Mouse (Mus musculus): ENCODE measurements around the gene Fbxo41. TPM values are rescaled to one million over a fixed set of nuclear protein-coding genes. Genes with fewer than 3 reads are reported as not detected.

The Fbxo41 gene
- polyA plus RNA-seq, 1 experiment from 2014 or later: 4.8 TPM

DNA sequence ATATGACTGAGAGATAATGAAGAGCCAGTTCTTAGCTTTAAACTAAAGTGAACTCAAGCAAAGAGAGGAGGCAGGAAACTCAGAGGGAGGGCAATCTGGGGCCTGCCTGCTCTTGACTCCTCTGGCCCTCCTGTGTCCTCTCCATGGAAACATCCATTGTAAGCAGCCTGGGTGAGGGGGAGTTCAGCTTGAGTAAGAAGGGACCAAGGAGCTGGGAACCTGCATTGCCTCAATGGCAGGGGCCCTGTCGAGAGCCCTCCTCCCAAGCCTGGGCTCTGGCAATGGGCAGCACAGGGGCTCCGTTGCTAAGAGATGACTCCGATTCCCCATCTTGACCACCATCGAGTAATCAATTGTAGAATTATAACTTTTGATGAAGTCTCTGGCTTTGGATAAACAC, 14.3 kb downstream of the Fbxo41 start:
- peaks cover 15% of the 10 kb centered on the region for H3K4me1 ChIP-seq (replicated peaks)
- no peaks in the 10 kb centered on the region for H3K36me3 ChIP-seq
- 49% methylated on average over 4 of the region's 4 CpGs for WGBS
- no peak for ATAC-seq (ENCODE audit: low read depth)
- no peak overlapping the region for H3K9ac ChIP-seq
- H3K27me3 ChIP-seq: peaks cover 36% of the 10 kb centered on the region
- H3K27ac ChIP-seq (replicated peaks): no peak overlapping the region
- no peaks in the 10 kb centered on the region for H3K9me3 ChIP-seq
- H3K4me3 ChIP-seq: no peak overlapping the region
- no peak overlapping the region for H3K4me2 ChIP-seq

DNA sequence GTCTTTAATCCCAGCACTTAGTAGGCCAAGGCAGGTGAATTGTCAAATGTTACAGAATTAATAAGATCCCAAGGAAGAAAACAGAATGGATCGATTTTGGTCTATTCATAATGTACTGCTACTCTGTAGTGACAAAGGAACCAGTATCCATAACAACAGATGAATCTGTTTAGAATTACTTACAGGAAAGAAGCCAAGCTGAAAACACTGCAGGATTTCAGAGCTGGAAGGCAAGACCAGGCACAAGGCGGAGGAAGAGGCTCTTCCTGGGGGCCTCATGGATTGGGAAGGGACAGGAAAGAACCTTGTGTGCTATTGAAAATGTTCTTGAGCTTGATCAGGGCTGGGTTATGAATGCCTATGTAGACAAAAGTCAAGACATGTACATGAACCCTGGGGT, 17.1 kb downstream of the Fbxo41 start:
- Histone ChIP-seq H3K9me3 (no peaks in the 10 kb centered on the region), H3K9ac (no peak overlapping the region), H3K4me2 (no peak overlapping the region), H3K27ac (replicated peaks) (no peak overlapping the region), H3K27me3 (peaks cover 54% of the 10 kb centered on the region), H3K4me1 (replicated peaks) (peaks cover 16% of the 10 kb centered on the region), H3K4me3 (no peak overlapping the region), H3K36me3 (peaks cover 6% of the 10 kb centered on the region; the same call in 1 of the 2 replicates)
- 78% methylated on average over 2 of the region's 2 CpGs for whole genome bisulfite sequencing
- ATAC-seq (ENCODE audit: low read depth): no peak

DNA sequence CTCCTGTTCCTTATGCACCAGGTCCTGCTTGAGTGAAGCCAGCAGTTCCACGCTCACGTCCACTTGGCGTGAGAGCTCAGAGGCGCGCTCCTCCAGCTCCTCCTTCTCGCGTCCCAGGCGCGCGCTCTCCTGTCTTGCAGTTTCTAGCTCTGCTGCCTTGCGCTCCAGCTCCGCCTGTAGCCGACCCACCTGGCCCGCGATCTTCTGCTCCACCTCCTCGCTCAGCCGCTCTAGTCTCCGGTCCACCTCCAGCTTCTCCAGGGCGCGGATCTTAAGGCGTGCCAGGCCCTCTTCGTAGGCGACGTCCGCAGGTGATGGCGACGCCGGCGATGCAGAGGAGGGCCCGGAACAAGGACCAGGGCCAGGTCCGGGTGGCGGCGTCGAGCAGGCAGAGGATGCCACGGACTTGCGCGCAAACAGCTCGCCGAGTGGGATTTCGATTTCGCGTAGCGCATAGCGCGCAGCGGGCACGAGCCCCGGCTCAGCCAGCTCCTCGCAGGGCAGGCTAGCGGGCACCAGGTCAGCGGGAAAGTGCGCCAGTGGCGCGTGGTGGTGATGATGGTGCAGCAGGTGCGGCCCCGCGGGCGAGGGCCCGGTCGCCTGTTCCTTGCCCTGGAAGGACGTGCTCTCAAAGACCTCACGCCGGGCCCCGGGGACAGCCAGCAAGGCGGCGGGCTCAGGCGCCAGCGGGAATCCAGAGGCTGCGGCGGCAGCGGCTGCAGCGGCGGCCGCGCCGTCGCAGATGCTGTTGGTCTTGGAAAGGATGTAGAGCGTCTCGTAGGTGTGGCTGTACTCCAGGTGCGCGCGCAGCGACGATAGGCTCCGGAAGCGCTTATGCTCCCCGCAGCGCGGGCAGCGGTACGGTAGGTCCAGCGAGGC, 18.7 kb downstream of the Fbxo41 start:
- WGBS: 4% methylated on average over 92 of the region's 92 CpGs
- ATAC-seq (ENCODE audit: low read depth): no peak
- H3K4me1 ChIP-seq (replicated peaks): peaks cover 23% of the 10 kb centered on the region
- no peak overlapping the region for H3K27ac ChIP-seq (replicated peaks)
- H3K27me3 ChIP-seq: peaks cover 64% of the 10 kb centered on the region
- H3K9ac ChIP-seq: peak overlapping the region; percentile 49
- H3K4me2 ChIP-seq: peak overlapping the region; percentile 51
- no peaks in the 10 kb centered on the region for H3K9me3 ChIP-seq
- H3K4me3 ChIP-seq: peak overlapping the region; percentile 35
- H3K36me3 ChIP-seq: peaks cover 12% of the 10 kb centered on the region; the same call in 1 of the 2 replicates

DNA sequence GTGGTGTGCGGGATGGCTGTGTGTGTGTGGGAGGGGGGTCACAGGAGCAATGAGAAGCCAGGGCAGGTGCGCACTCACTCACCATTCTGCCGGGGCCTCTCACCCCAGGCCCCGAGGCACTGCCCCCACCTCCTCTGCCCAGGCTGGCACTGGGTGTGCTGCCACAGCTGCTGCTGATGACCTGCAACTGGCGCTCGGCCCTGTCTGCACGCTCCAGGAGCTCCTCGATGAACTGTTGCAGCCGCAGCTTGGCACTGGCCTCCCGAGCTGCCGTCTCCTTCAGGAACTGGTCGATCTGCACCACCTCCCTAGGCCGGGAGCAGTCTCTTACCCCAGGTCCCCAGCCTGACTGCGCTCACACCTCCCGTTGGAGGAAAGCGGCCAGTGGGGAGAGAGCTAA, 22.1 kb downstream of the Fbxo41 start:
- WGBS: 65% methylated on average over 16 of the region's 16 CpGs
- no peak overlapping the region for H3K4me2 ChIP-seq
- H3K9me3 ChIP-seq: no peaks in the 10 kb centered on the region
- peaks cover 66% of the 10 kb centered on the region for H3K27me3 ChIP-seq
- H3K36me3 ChIP-seq: peaks cover 12% of the 10 kb centered on the region; the same call in 1 of the 2 replicates
- peaks cover 23% of the 10 kb centered on the region for H3K4me1 ChIP-seq (replicated peaks)
- ATAC-seq (ENCODE audit: low read depth): no peak
- no peak overlapping the region for H3K27ac ChIP-seq (replicated peaks)
- H3K9ac ChIP-seq: no peak overlapping the region
- no peak overlapping the region for H3K4me3 ChIP-seq

DNA sequence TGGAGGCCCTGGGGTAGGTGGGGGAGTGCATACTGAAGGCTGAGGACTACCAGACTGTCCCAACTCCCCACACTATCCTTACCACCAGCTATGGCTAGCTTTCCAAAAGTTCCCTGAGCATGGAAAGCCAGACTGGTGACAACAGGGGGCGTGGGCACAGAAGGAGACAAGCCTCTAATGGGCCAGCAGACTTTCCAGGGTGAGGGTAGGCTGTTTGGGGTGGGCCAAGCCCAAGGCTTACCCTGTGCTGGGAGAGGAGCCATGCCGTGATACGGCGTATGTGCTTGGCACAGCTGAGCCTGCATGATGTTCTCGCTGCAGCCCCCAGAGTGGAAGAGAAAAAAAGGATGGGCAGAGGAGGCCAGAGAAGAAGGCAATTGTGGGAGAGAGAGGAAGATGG, 22.8 kb downstream of the Fbxo41 start:
- no peak overlapping the region for H3K9ac ChIP-seq
- H3K36me3 ChIP-seq: peaks cover 14% of the 10 kb centered on the region; the same call in 1 of the 2 replicates
- no peak for ATAC-seq (ENCODE audit: low read depth)
- H3K4me3 ChIP-seq: no peak overlapping the region
- no peak overlapping the region for H3K27ac ChIP-seq (replicated peaks)
- peaks cover 59% of the 10 kb centered on the region for H3K27me3 ChIP-seq
- peaks cover 22% of the 10 kb centered on the region for H3K4me1 ChIP-seq (replicated peaks)
- no peaks in the 10 kb centered on the region for H3K9me3 ChIP-seq
- WGBS: 76% methylated on average over 5 of the region's 5 CpGs
- H3K4me2 ChIP-seq: no peak overlapping the region

DNA sequence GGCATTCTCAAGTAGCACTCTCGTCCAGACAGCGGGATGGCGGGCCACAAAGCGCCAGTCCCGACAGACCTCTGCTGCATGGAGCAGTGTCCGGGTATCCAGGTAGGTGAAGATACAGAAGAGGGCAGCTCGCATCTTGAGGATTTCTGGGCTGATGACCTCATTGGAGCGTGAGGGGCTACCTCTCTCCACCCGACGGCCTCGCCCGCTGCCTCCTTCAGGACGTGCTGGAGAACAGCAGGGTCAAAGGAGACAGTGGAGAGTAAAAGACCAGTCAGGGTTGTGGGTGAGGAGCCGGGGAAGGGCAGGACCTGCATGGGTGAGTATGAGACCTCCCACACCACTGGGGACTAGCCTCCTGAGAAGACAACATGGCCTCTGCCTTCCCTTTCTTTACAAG, 24.4 kb downstream of the Fbxo41 start:
- H3K4me2 ChIP-seq: no peak overlapping the region
- peaks cover 8% of the 10 kb centered on the region; the same call in 1 of the 2 replicates for H3K4me1 ChIP-seq (replicated peaks)
- H3K9me3 ChIP-seq: no peaks in the 10 kb centered on the region
- WGBS: 44% methylated on average over 14 of the region's 14 CpGs
- no peak overlapping the region for H3K4me3 ChIP-seq
- H3K36me3 ChIP-seq: peaks cover 22% of the 10 kb centered on the region; the same call in 1 of the 2 replicates
- ATAC-seq (ENCODE audit: low read depth): no peak
- peaks cover 43% of the 10 kb centered on the region for H3K27me3 ChIP-seq
- no peak overlapping the region for H3K9ac ChIP-seq
- no peak overlapping the region for H3K27ac ChIP-seq (replicated peaks)

DNA sequence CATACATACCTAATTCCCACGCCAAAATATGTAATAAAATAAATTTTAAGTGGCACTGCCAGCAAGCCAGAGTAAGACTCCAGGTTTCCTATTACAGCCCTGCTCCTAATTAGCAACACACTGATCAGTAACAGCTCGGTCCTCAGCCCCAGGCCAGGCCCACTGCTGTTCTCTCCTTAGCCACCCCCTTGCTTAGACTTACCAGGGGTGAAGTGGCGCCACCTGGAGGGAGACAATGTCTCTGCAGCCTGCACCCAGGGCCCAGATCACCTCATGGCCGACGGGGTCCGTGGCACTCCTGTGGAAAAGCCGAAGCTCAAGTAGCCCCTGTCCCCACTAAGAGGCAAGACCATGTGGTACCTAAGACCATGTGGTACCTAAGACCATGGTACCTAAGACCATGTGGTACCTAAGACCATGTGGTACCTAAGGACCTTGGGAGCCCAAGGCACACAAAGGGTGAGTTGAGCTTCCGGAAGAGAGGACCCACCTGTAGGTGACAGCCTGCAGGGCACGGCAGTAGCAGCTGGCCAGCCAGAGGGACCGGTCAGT, 25.4 kb downstream of the Fbxo41 start:
- Histone ChIP-seq H3K9ac (no peak overlapping the region), H3K27me3 (peaks cover 33% of the 10 kb centered on the region), H3K36me3 (peaks cover 29% of the 10 kb centered on the region), H3K4me3 (no peak overlapping the region), H3K4me2 (no peak overlapping the region), H3K4me1 (replicated peaks) (peaks cover 8% of the 10 kb centered on the region; the same call in 1 of the 2 replicates), H3K9me3 (no peaks in the 10 kb centered on the region), H3K27ac (replicated peaks) (no peak overlapping the region)
- no peak for ATAC-seq (ENCODE audit: low read depth)
- WGBS: 38% methylated on average over 10 of the region's 10 CpGs

DNA sequence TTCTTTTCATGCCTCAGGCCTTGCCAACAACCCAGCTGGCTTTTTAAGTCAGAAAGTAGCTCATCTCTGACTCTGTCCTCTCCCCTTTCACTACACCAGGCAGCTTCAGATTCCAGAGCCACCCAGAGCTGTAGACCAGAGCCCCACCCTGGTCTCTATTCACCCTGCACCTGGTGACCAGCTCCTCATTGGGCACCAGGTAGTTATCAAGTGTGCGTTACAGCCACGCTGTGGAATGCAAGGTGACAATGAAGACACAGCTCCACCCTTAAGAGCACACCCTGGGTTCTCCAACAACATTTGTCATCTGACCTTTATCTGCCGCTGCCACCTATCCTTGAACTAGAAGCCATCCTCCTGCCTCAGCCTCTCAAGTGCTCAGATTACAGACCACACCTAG, 27.2 kb downstream of the Fbxo41 start:
- H3K9ac ChIP-seq: no peak overlapping the region
- no peak overlapping the region for H3K4me2 ChIP-seq
- no peak for ATAC-seq (ENCODE audit: low read depth)
- H3K4me1 ChIP-seq (replicated peaks): peaks cover 6% of the 10 kb centered on the region; the same call in 1 of the 2 replicates
- no peak overlapping the region for H3K4me3 ChIP-seq
- no peaks in the 10 kb centered on the region for H3K9me3 ChIP-seq
- peaks cover 29% of the 10 kb centered on the region for H3K36me3 ChIP-seq
- 91% methylated on average over 3 of the region's 3 CpGs for WGBS
- H3K27me3 ChIP-seq: peaks cover 26% of the 10 kb centered on the region
- H3K27ac ChIP-seq (replicated peaks): no peak overlapping the region

DNA sequence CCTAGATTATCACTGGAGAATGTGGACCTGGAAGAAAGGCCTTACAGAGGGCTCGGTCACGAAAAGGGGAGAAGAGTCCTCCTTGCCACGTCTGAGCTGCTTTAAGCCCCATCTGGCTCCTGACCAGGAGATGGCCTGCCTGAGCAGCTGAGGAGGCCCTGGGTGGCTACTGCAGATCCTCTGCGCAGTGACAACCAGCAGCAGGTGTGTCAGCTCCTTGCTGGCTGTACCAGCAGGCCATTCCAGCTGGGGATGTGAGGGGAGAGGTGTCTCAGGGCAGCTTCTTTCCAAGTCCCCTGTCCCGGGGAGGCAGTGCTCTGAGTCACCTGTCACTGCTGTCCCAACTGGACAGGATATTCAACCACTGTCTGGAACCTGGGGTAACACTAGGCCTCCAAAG, 30.3 kb downstream of the Fbxo41 start:
- 52% methylated on average over 5 of the region's 5 CpGs for WGBS
- Histone ChIP-seq H3K4me3 (no peak overlapping the region), H3K9me3 (no peaks in the 10 kb centered on the region), H3K4me2 (no peak overlapping the region), H3K9ac (no peak overlapping the region), H3K4me1 (replicated peaks) (no peaks in the 10 kb centered on the region), H3K36me3 (peaks cover 52% of the 10 kb centered on the region), H3K27me3 (peaks cover 3% of the 10 kb centered on the region; the same call in 1 of the 2 replicates), H3K27ac (replicated peaks) (no peak overlapping the region)
- no peak for ATAC-seq (ENCODE audit: low read depth)

DNA sequence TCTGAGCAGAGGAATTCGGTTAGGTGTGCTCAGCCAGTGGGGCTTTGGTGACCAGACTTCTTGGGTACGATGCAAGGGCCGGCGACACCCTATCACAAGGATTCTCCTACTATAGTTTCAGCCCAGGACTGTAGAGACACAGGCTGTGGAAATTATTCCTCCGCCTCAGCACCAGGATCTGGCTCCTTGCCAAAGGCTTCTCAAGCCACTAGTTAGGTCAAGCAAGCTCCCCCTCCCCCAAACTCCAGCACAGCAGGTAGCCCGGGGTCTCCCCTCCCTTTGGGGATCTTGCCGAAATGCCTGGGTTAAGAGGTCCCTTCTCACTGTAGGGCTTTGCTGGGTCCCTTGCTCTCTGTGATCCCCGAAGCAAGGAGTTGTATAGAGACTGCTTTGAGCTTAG, 30.8 kb downstream of the Fbxo41 start:
- no peak for ATAC-seq (ENCODE audit: low read depth)
- 61% methylated on average over 8 of the region's 8 CpGs for WGBS
- peaks cover 58% of the 10 kb centered on the region for H3K36me3 ChIP-seq
- no peaks in the 10 kb centered on the region for H3K27me3 ChIP-seq
- H3K4me3 ChIP-seq: no peak overlapping the region
- H3K9ac ChIP-seq: no peak overlapping the region
- no peaks in the 10 kb centered on the region for H3K9me3 ChIP-seq
- no peaks in the 10 kb centered on the region for H3K4me1 ChIP-seq (replicated peaks)
- no peak overlapping the region for H3K27ac ChIP-seq (replicated peaks)
- no peak overlapping the region for H3K4me2 ChIP-seq

DNA sequence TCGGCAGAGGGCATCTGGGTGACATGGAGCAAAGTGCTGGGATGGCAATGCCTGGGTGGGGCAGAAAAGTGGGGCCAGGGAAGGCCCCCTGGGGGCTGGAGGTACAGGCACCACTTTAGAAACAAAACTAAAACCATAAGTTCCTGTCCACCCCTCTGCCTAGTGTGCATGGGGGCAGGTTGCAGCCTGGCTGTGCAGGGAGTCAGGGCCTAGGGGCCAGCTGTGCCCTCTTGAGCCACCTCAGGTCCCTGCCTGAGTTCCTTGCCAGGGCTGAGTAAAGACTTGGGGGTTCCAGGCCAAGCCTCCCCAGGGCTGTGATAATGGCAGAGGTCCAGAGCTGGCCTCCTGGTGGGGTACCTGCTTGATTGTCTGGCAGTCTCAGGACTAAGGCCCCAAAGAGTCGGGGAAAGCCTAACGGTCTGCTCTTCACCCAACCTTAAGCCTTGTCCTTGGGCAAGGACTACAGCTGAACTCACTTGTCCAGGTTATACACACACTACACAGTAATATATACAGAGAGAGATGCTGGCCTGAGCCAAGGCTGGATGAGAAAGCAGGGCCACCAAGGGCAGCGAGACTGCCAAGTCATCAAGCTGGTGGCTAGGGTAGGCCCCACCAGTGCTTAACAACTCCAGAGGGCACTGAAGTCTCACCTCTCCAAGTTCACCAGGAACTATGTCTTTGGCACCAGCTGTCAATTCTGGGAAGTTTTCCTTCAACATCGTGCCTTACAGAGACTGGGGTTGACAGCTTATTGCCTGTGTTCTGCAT, 32.9 kb downstream of the Fbxo41 start:
- no peak overlapping the region for H3K9ac ChIP-seq
- H3K36me3 ChIP-seq: peaks cover 76% of the 10 kb centered on the region
- no peak overlapping the region for H3K4me2 ChIP-seq
- H3K4me3 ChIP-seq: no peak overlapping the region
- no peak overlapping the region for H3K27ac ChIP-seq (replicated peaks)
- H3K9me3 ChIP-seq: no peaks in the 10 kb centered on the region
- H3K4me1 ChIP-seq (replicated peaks): no peaks in the 10 kb centered on the region
- WGBS: 80% methylated on average over 5 of the region's 5 CpGs
- H3K27me3 ChIP-seq: no peaks in the 10 kb centered on the region
- no peak for ATAC-seq (ENCODE audit: low read depth)

DNA sequence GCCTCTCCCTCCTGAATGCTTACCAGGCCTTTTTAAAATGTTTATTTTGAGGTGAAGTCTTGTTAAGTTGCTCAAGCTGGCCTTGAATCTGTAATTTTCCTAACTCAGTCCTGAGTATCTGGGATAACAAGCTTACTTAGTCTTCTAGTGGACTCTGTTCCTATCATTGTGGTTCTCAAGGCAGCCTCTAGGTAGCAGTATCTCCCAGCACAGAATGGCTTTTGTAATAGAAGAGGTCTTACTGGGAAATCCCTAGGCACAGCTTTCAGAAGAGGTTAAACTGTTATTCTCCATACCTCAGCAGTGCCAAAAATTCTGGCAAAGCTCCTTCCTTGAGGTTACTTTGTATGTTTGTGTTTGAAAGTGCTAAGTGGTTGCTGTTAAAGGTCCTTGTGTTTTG, 37.4 kb downstream of the Fbxo41 start:
- Histone ChIP-seq H3K4me1 (replicated peaks) (no peaks in the 10 kb centered on the region), H3K36me3 (peaks cover 97% of the 10 kb centered on the region), H3K9ac (no peak overlapping the region), H3K4me2 (no peak overlapping the region), H3K27me3 (no peaks in the 10 kb centered on the region), H3K9me3 (no peaks in the 10 kb centered on the region), H3K27ac (replicated peaks) (no peak overlapping the region), H3K4me3 (no peak overlapping the region)
- no peak for ATAC-seq (ENCODE audit: low read depth)
